Mouse (Mus musculus) thymus, postnatal 36 days (tissue): Measurements from ENCODE around the gene Tmem97.

ENCODE experiments used
- DNase-seq, 2 experiments: peaks; one replicate each; pipeline ENCODE4 v3.0.0; 2022; ENCODE audit warnings: mixed read lengths in 2 of 2

Tmem97 gene

GRCm38 (mm10) chr11:78509148-78509547 lies 41.4 kb downstream of the Tmem97 start:
- no peak for DNase-seq

- DNase-seq: no peak
These were observed 45.1 kb downstream of the Tmem97 start for GRCm38 (mm10) chr11:78505430-78505829.

GRCm38 (mm10) chr11:78502909-78503650 lies 47.5 kb downstream of the Tmem97 start, which contains the start of gene Sebox:
Gene Sebox, plus strand, starts transcription at chr11:78503447.
- no peak for DNase-seq

GRCm38 (mm10) chr11:78501529-78501928 lies 49.0 kb downstream of the Tmem97 start:
- no peak for DNase-seq

- no peak for DNase-seq
These were observed 49.9 kb downstream of the Tmem97 start for GRCm38 (mm10) chr11:78500623-78501202.

GRCm38 (mm10) chr11:78499543-78499942 lies 51.0 kb downstream of the Tmem97 start:
- DNase-seq: no peak

- DNase-seq: no peak
These were observed 51.6 kb downstream of the Tmem97 start, which contains the start of gene Vtn for GRCm38 (mm10) chr11:78499004-78499403. Gene Vtn, plus strand, starts transcription at chr11:78499091.

GRCm38 (mm10) chr11:78497544-78498522 lies 52.7 kb downstream of the Tmem97 start, which contains the start of gene Sarm1:
Gene Sarm1, minus strand, starts transcription at chr11:78497754.
- peak; percentile 99 for DNase-seq

GRCm38 (mm10) chr11:78497071-78497541 lies 53.5 kb downstream of the Tmem97 start:
- peak; percentile 17 to 46 for DNase-seq

- no peak for DNase-seq
These were observed 54.7 kb downstream of the Tmem97 start for GRCm38 (mm10) chr11:78495904-78496303.
